In genomic region chr11:79238398-79238752, GRCm38 (mm10) we compare ENCODE assay signal across 8 mouse cellular contexts. TPM values are rescaled to one million over a fixed set of nuclear protein-coding genes. Genes with fewer than 3 reads are reported as not detected.
A peak's percentile ranks its signal among the peaks of the same experiment; 100 is the strongest.
DNase-seq lines count a peak whose midpoint lies in the region; ATAC-seq and TF ChIP-seq lines count a peak whose summit lies in the region.
"Had no signal": no experiment of that assay in that cellular context is flagged by ENCODE, and none has a peak within 500 bp of the region (broad histone marks: within the 10 kb centered on the region; RNA-seq: fewer than 3 reads in every experiment).

No protein-coding gene starts in this region.

- no peak for ATAC-seq in heart, embryonic 11.5 days (replicated peaks; ENCODE audit: insufficient number of reproducible peaks, low FRiP score, low TSS enrichment)
- ATAC-seq in limb, embryonic 12.5 days (ENCODE audit: insufficient number of reproducible peaks, insufficient read depth, low FRiP score, low TSS enrichment, low read depth), result no peak

- H3K9ac ChIP-seq in heart, embryonic 11.5 days (ENCODE audit: low read depth, low read length), result no peak overlapping the region
- H3K9ac ChIP-seq in limb, embryonic 12.5 days (replicated peaks), result no peak overlapping the region

- peak; percentile 66 for DNase-seq in ES-CJ7 (ENCODE audit: low read depth, low spot score)
- DNase-seq in NIH3T3 (ENCODE audit: low read depth), result peak; percentile 92
- no peak for DNase-seq in spleen, postnatal 36 days (ENCODE audit: low spot score in 2 of 2)
- no peak for DNase-seq in cerebellum, adult 9-11 months

- peaks cover 36% of the 10 kb centered on the region for H3K36me3 ChIP-seq in heart, embryonic 11.5 days (ENCODE audit: control insufficient read depth, insufficient read depth, low read length)
- peaks cover 57% of the 10 kb centered on the region for H3K36me3 ChIP-seq in limb, embryonic 12.5 days
- H3K36me3 ChIP-seq in testis, adult 2 months (ENCODE audit: control insufficient read depth, insufficient read depth, low read length), result peaks cover 4% of the 10 kb centered on the region

- TF ChIP-seq CTCF in testis, adult 2 months (IDR thresholded peaks at IDR 0.05; ENCODE audit: control insufficient read depth, insufficient read depth, insufficient replicate concordance, low read depth, low read length), result no peak

- H3K4me3 ChIP-seq in heart, embryonic 11.5 days (ENCODE audit: low read depth, low read length), result no peak overlapping the region
- H3K4me3 ChIP-seq in limb, embryonic 12.5 days (replicated peaks), result no peak overlapping the region
- H3K4me3 ChIP-seq in testis, adult 2 months (ENCODE audit: control insufficient read depth, low read depth, low read length), result no peak overlapping the region

- no peaks in the 10 kb centered on the region for H3K27me3 ChIP-seq in heart, embryonic 11.5 days (ENCODE audit: control insufficient read depth, insufficient read depth, low read length)
- H3K27me3 ChIP-seq in limb, embryonic 12.5 days, result no peaks in the 10 kb centered on the region
- no peaks in the 10 kb centered on the region for H3K27me3 ChIP-seq in testis, adult 2 months (ENCODE audit: control insufficient read depth, insufficient read depth, low read length)

- 40% methylated on average over 1 of the region's 1 CpGs for WGBS in heart, embryonic 11.5 days (ENCODE audit: insufficient replicate concordance)
- 30% methylated on average over 1 of the region's 1 CpGs for WGBS in limb, embryonic 12.5 days

- TF ChIP-seq POLR2A in testis, adult 2 months (IDR thresholded peaks at IDR 0.05; ENCODE audit: control insufficient read depth, low read depth, low read length), result no peak

- H3K27ac ChIP-seq in heart, embryonic 11.5 days (ENCODE audit: low read depth, low read length), result peak overlapping the region; percentile 71
- peak overlapping the region; percentile 37; the same call in 1 of the 2 replicates for H3K27ac ChIP-seq in limb, embryonic 12.5 days
- peak overlapping the region; percentile 67; the same call in 1 of the 2 replicates for H3K27ac ChIP-seq in testis, adult 2 months (ENCODE audit: control insufficient read depth, insufficient read depth, low read depth, low read length)

- H3K4me1 ChIP-seq in heart, embryonic 11.5 days (ENCODE audit: control insufficient read depth, insufficient read depth, low read length), result peaks cover 11% of the 10 kb centered on the region
- H3K4me1 ChIP-seq in limb, embryonic 12.5 days (replicated peaks), result peaks cover 4% of the 10 kb centered on the region
- no peaks in the 10 kb centered on the region for H3K4me1 ChIP-seq in testis, adult 2 months (ENCODE audit: control insufficient read depth, insufficient read depth, low read length)

- no peak overlapping the region for H3K4me2 ChIP-seq in heart, embryonic 11.5 days
- H3K4me2 ChIP-seq in limb, embryonic 12.5 days, result no peak overlapping the region

- H3K9me3 ChIP-seq in heart, embryonic 11.5 days (replicated peaks; ENCODE audit: control insufficient read depth, low read length), result no peaks in the 10 kb centered on the region
- peaks cover 13% of the 10 kb centered on the region for H3K9me3 ChIP-seq in limb, embryonic 12.5 days

RNA-seq across cellular contexts. Expression of gene Wsb1, which starts 16.1 kb away (rescaled TPM):
- 196 and 230 TPM in 2 replicates for polyA plus RNA-seq in heart, embryonic 11.5 days (2014; fragmentation: Nextera tagmentation; extraction: Ambion mirVana)
- polyA plus RNA-seq in limb, embryonic 12.5 days (2016; fragmentation: Nextera tagmentation; extraction: Ambion mirVana), result 446 and 475 TPM in 2 replicates
- 12.2 and 14.2 TPM in 2 replicates for polyA plus RNA-seq in testis, adult 2 months (2012; rRNA removed)

RNA-seq across cellular contexts. Expression of gene Gm9964, which starts 58.3 kb away (rescaled TPM):
- not detected in 2 replicates for polyA plus RNA-seq in heart, embryonic 11.5 days (2014; fragmentation: Nextera tagmentation; extraction: Ambion mirVana)
- polyA plus RNA-seq in limb, embryonic 12.5 days (2016; fragmentation: Nextera tagmentation; extraction: Ambion mirVana), result not detected in 2 replicates
- polyA plus RNA-seq in testis, adult 2 months (2012; rRNA removed), result 0.21 TPM in 1 of 2 replicates, not detected in the other
- polyA plus RNA-seq: small intestine, adult 2 months had no signal

Comparison
In these comparisons a context has a peak if more than half of its experiments do, and no peak if none do; other contexts are left out.
1. DNase-seq: peak in ES-CJ7 (single experiment) and NIH3T3 (single experiment); none in spleen, postnatal 36 days (0 of 2) and cerebellum, adult 9-11 months (single experiment).
2. RNA of gene Wsb1, which starts 16.1 kb away (polyA plus RNA-seq): 446 to 475 TPM in limb, embryonic 12.5 days and 196 to 230 TPM in heart, embryonic 11.5 days; 12.2 to 14.2 TPM in testis, adult 2 months; every median in the first group is over 10 times any median in the second.
3. Peak in every context shown above with its lines, with median percentiles within 50 percentile points of each other: H3K27ac ChIP-seq.